Comparison of ENCODE assay signal across 8 mouse cellular contexts in the genomic region with DNA sequence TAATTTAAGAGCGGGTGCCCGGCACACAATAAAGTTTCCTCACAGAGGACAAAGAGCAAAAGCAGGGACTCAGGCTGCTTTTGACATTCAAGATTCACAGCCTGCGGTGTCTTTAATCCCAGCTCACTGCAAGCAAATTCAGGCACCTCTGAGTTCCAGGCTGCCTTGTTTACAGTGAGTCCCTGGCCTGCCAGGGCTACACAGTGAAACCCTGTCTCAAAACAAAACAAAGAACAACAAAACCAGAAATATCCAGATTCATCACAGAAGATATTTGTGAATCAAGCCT. TPM values are rescaled to one million over a fixed set of nuclear protein-coding genes. Genes with fewer than 3 reads are reported as not detected.
DNase-seq lines count a peak whose midpoint lies in the region; ATAC-seq and TF ChIP-seq lines count a peak whose summit lies in the region.

No protein-coding gene starts in this region.

- H3K27ac ChIP-seq in testis, adult 2 months (ENCODE audit: control insufficient read depth, insufficient read depth, low read depth, low read length), result peak overlapping the region; percentile 30; the same call in 1 of the 2 replicates
- H3K27ac ChIP-seq in limb, embryonic 10.5 days, result peak overlapping the region; percentile 78
- no peak overlapping the region for H3K27ac ChIP-seq in neural tube, embryonic 13.5 days (replicated peaks)

- no peak for TF ChIP-seq CTCF in testis, adult 2 months (IDR thresholded peaks at IDR 0.05; ENCODE audit: control insufficient read depth, insufficient read depth, insufficient replicate concordance, low read depth, low read length)

- 8% methylated on average over 3 of the region's 3 CpGs for WGBS in limb, embryonic 10.5 days
- 2% methylated on average over 3 of the region's 3 CpGs for WGBS in neural tube, embryonic 13.5 days

- no peak for ATAC-seq in erythroblast, adult 5-6 weeks (replicated peaks; ENCODE audit: low FRiP score, poor library complexity, severe bottlenecking)
- ATAC-seq in neural tube, embryonic 13.5 days (ENCODE audit: low read depth), result peak; percentile 62; the same call in 1 of the 2 replicates

- no peaks in the 10 kb centered on the region for H3K27me3 ChIP-seq in erythroblast, embryonic 14.5 days (ENCODE audit: control insufficient read depth)
- H3K27me3 ChIP-seq in testis, adult 2 months (ENCODE audit: control insufficient read depth, insufficient read depth, low read length), result no peaks in the 10 kb centered on the region
- no peaks in the 10 kb centered on the region for H3K27me3 ChIP-seq in limb, embryonic 10.5 days (ENCODE audit: low read depth, poor library complexity, severe bottlenecking)
- H3K27me3 ChIP-seq in neural tube, embryonic 13.5 days, result no peaks in the 10 kb centered on the region

- peak overlapping the region; percentile 74 for H3K9ac ChIP-seq in neural tube, embryonic 13.5 days

- DNase-seq in testis, postnatal 14 days (ENCODE audit: low spot score), result no peak
- peak; percentile 31 for DNase-seq in limb, embryonic 10.5 days (ENCODE audit: low spot score)
- DNase-seq in urinary bladder, postnatal 4 days (ENCODE audit: low spot score in 2 of 2), result no peak
- DNase-seq in frontal cortex, adult 2 months (ENCODE audit: extremely low spot score in 1 of 2, low spot score in 1 of 2), result no peak

- peak overlapping the region; percentile 65 for H3K4me2 ChIP-seq in neural tube, embryonic 13.5 days

- H3K4me1 ChIP-seq in erythroblast, embryonic 14.5 days (ENCODE audit: control insufficient read depth), result peaks cover 15% of the 10 kb centered on the region
- H3K4me1 ChIP-seq in testis, adult 2 months (ENCODE audit: control insufficient read depth, insufficient read depth, low read length), result peaks cover 5% of the 10 kb centered on the region
- peaks cover 9% of the 10 kb centered on the region for H3K4me1 ChIP-seq in limb, embryonic 10.5 days
- peaks cover 11% of the 10 kb centered on the region for H3K4me1 ChIP-seq in neural tube, embryonic 13.5 days (replicated peaks)

- H3K9me3 ChIP-seq in erythroblast, embryonic 14.5 days (ENCODE audit: control insufficient read depth, low read length), result no peaks in the 10 kb centered on the region
- no peaks in the 10 kb centered on the region for H3K9me3 ChIP-seq in limb, embryonic 10.5 days (replicated peaks)
- 0 out of 2 replicates have a peak, but pooled peaks cover 3% of the 10 kb centered on the region for H3K9me3 ChIP-seq in neural tube, embryonic 13.5 days

- no peaks in the 10 kb centered on the region for H3K36me3 ChIP-seq in erythroblast, embryonic 14.5 days (ENCODE audit: control insufficient read depth)
- no peaks in the 10 kb centered on the region for H3K36me3 ChIP-seq in testis, adult 2 months (ENCODE audit: control insufficient read depth, insufficient read depth, low read length)
- peaks cover 9% of the 10 kb centered on the region for H3K36me3 ChIP-seq in limb, embryonic 10.5 days
- H3K36me3 ChIP-seq in neural tube, embryonic 13.5 days, result peaks cover 11% of the 10 kb centered on the region

- peak overlapping the region; percentile 66 for H3K4me3 ChIP-seq in erythroblast, embryonic 14.5 days (replicated peaks)
- H3K4me3 ChIP-seq in testis, adult 2 months (ENCODE audit: control insufficient read depth, low read depth, low read length), result no peak overlapping the region
- H3K4me3 ChIP-seq in limb, embryonic 10.5 days, result peak overlapping the region; percentile 63
- peak overlapping the region; percentile 50 for H3K4me3 ChIP-seq in neural tube, embryonic 13.5 days

- TF ChIP-seq POLR2A in testis, adult 2 months (IDR thresholded peaks at IDR 0.05; ENCODE audit: control insufficient read depth, low read depth, low read length), result no peak

RNA-seq across cellular contexts. Expression of gene Zfp874a, which starts 0.5 kb away (rescaled TPM):
- polyA plus RNA-seq in erythroblast, embryonic 14.5 days (2012), result 0.03 and 0.07 TPM in 2 replicates
- 72.8 and 75.0 TPM in 2 replicates for total RNA-seq in erythroblast, adult 5-6 weeks (2015; ENCODE audit: low replicate concordance)
- 112 and 135 TPM in 2 replicates for total RNA-seq in erythroblast, adult 5-6 weeks (2017; ENCODE audit: low replicate concordance)
- 0.65 and 0.70 TPM in 2 replicates for polyA plus RNA-seq in testis, adult 2 months (2012; rRNA removed)
- polyA plus RNA-seq in limb, embryonic 10.5 days (2016; fragmentation: Nextera tagmentation; extraction: Ambion mirVana), result 6.8 and 10.1 TPM in 2 replicates
- 5.6 and 6.5 TPM in 2 replicates for polyA plus RNA-seq in neural tube, embryonic 13.5 days (2015; fragmentation: Nextera tagmentation; extraction: Ambion mirVana)
- polyA plus RNA-seq in frontal cortex, adult 2 months (2012; rRNA removed), result 8.2 and 8.4 TPM in 2 replicates

RNA-seq across cellular contexts. Expression of gene Zfp459, which starts 30.7 kb away (rescaled TPM):
- polyA plus RNA-seq in erythroblast, embryonic 14.5 days (2012), result not detected in 2 replicates
- total RNA-seq in erythroblast, adult 5-6 weeks (2015; ENCODE audit: low replicate concordance), result 0.42 TPM in 1 of 2 replicates, not detected in the other
- total RNA-seq in erythroblast, adult 5-6 weeks (2017; ENCODE audit: low replicate concordance), result 1.7 TPM in 2 replicates
- 0.14 and 0.62 TPM in 2 replicates for polyA plus RNA-seq in testis, adult 2 months (2012; rRNA removed)
- 1.2 TPM in 2 replicates for polyA plus RNA-seq in limb, embryonic 10.5 days (2016; fragmentation: Nextera tagmentation; extraction: Ambion mirVana)
- polyA plus RNA-seq in neural tube, embryonic 13.5 days (2015; fragmentation: Nextera tagmentation; extraction: Ambion mirVana), result 0.73 and 0.91 TPM in 2 replicates
- polyA plus RNA-seq in frontal cortex, adult 2 months (2012; rRNA removed), result 2.3 and 2.5 TPM in 2 replicates

RNA-seq across cellular contexts. Expression of gene Zfp874b, which starts 32.1 kb away (rescaled TPM):
- 0.10 and 0.19 TPM in 2 replicates for polyA plus RNA-seq in erythroblast, embryonic 14.5 days (2012)
- total RNA-seq in erythroblast, adult 5-6 weeks (2015; ENCODE audit: low replicate concordance), result 48.9 and 51.3 TPM in 2 replicates
- total RNA-seq in erythroblast, adult 5-6 weeks (2017; ENCODE audit: low replicate concordance), result 71.6 and 103 TPM in 2 replicates
- 0.85 and 0.86 TPM in 2 replicates for polyA plus RNA-seq in testis, adult 2 months (2012; rRNA removed)
- polyA plus RNA-seq in limb, embryonic 10.5 days (2016; fragmentation: Nextera tagmentation; extraction: Ambion mirVana), result 1.5 and 2.5 TPM in 2 replicates
- 2.5 TPM in 2 replicates for polyA plus RNA-seq in neural tube, embryonic 13.5 days (2015; fragmentation: Nextera tagmentation; extraction: Ambion mirVana)
- 8.2 and 9.4 TPM in 2 replicates for polyA plus RNA-seq in frontal cortex, adult 2 months (2012; rRNA removed)

RNA-seq across cellular contexts. Expression of gene Zfp58, which starts 48.4 kb away (rescaled TPM):
- polyA plus RNA-seq in erythroblast, embryonic 14.5 days (2012), result 0.02 TPM in 1 of 2 replicates, not detected in the other
- total RNA-seq in erythroblast, adult 5-6 weeks (2015; ENCODE audit: low replicate concordance), result 1.5 TPM in 1 of 2 replicates, not detected in the other
- total RNA-seq in erythroblast, adult 5-6 weeks (2017; ENCODE audit: low replicate concordance), result 1.0 and 2.1 TPM in 2 replicates
- 2.8 and 3.2 TPM in 2 replicates for polyA plus RNA-seq in testis, adult 2 months (2012; rRNA removed)
- 14.2 and 18.5 TPM in 2 replicates for polyA plus RNA-seq in limb, embryonic 10.5 days (2016; fragmentation: Nextera tagmentation; extraction: Ambion mirVana)
- polyA plus RNA-seq in neural tube, embryonic 13.5 days (2015; fragmentation: Nextera tagmentation; extraction: Ambion mirVana), result 12.8 and 14.2 TPM in 2 replicates
- 5.6 and 5.8 TPM in 2 replicates for polyA plus RNA-seq in frontal cortex, adult 2 months (2012; rRNA removed)

RNA-seq across cellular contexts. Expression of gene Zfp429, which starts 52.3 kb away (rescaled TPM):
- polyA plus RNA-seq in erythroblast, embryonic 14.5 days (2012), result 0.02 and 0.12 TPM in 2 replicates
- total RNA-seq in erythroblast, adult 5-6 weeks (2015; ENCODE audit: low replicate concordance), result 3.5 and 7.7 TPM in 2 replicates
- total RNA-seq in erythroblast, adult 5-6 weeks (2017; ENCODE audit: low replicate concordance), result 3.5 and 3.6 TPM in 2 replicates
- 0.17 and 0.60 TPM in 2 replicates for polyA plus RNA-seq in testis, adult 2 months (2012; rRNA removed)
- 2.7 and 6.0 TPM in 2 replicates for polyA plus RNA-seq in limb, embryonic 10.5 days (2016; fragmentation: Nextera tagmentation; extraction: Ambion mirVana)
- polyA plus RNA-seq in neural tube, embryonic 13.5 days (2015; fragmentation: Nextera tagmentation; extraction: Ambion mirVana), result 3.8 and 4.2 TPM in 2 replicates
- 3.2 and 3.4 TPM in 2 replicates for polyA plus RNA-seq in frontal cortex, adult 2 months (2012; rRNA removed)
